Mouse (Mus musculus) layer of hippocampus, postnatal 25 days (tissue): ENCODE data around the gene Smyd3. TPM values are rescaled to one million over a fixed set of nuclear protein-coding genes. Genes with fewer than 3 reads are reported as not detected.

Experiments used
- DNase-seq, 2 experiments: peaks; one replicate each; pipeline ENCODE4 v3.0.0; 2022; ENCODE audit warnings: mixed read lengths in 2 of 2, low spot score in 1 of 2; ENCODE audit errors: extremely low spot score in 1 of 2
- total RNA-seq, 2 experiments: library from RNA; stranded (reverse); gene quantifications; 2 replicates each; pipeline ENCODE4 v1.2.3; 2021

Smyd3 gene
- total RNA-seq, 2 experiments from 2014 or later, result 19.7 to 20.4 TPM

GRCm38 (mm10) chr1:179243554-179243953 is 274.3 kb downstream of the Smyd3 start:
- no peak for DNase-seq

DNA sequence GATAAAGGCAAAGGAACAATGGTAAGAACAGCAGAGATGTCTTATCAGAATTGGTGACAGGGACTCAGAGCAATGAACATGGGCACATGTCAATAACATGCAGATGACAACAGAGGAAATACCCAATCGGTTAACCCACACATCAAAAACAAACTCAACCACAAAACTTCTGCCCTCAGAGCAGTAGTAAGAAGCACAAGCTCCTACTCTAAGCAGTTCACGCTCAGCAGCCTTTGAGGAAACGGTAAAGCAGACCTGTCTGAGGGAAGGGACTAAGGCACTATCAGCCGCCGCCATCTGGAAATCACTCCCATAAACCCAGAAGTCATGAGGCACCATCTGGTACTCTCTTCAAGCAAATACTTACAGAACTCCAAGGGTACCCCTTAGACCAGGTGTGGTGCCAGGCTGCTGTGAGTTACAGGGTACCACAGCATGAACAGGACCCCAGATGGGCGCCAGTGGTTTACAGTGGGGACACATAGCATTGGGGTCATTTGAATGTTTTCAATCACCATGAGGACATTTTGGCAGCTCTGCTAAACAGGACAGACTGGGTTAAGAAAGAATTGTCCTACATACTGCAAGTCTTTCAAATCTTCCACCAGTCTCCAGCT is 277.1 kb downstream of the Smyd3 start:
- DNase-seq, result no peak

GRCm38 (mm10) chr1:179238639-179239038 is 279.2 kb downstream of the Smyd3 start:
- DNase-seq, result no peak

GRCm38 (mm10) chr1:179237989-179238388 is 279.9 kb downstream of the Smyd3 start:
- DNase-seq, result peak in 1 of 2 experiments; percentile 25

DNA sequence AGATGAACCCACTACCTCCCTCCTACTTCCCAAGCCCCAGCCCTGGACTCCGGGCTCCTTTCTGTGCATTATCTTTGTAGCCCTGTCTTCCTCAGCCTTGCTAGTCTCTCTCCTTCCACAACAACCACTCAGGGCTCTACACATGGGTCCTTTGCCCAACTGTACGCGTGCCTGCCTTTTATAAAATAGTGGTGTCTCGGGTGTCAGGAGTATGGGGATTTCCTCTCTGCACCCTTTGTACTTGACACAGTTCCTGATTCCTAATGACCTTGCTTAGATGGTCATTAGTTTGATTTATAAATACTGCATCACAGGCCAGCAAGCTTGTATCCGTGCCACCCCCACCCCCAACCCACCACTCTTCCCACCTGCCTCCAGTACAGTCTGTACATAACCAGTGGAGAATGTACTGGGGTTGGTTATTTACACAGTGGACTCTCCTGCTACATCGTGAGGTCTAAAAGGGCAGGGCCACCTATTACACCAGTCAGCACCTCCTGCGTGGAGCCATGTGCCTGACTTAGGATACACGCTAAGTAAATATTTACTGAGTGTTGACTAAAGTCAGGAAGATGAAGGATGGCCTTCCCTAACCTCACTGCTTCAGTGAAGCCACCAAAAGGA is 281.5 kb downstream of the Smyd3 start:
- DNase-seq, result no peak

DNA sequence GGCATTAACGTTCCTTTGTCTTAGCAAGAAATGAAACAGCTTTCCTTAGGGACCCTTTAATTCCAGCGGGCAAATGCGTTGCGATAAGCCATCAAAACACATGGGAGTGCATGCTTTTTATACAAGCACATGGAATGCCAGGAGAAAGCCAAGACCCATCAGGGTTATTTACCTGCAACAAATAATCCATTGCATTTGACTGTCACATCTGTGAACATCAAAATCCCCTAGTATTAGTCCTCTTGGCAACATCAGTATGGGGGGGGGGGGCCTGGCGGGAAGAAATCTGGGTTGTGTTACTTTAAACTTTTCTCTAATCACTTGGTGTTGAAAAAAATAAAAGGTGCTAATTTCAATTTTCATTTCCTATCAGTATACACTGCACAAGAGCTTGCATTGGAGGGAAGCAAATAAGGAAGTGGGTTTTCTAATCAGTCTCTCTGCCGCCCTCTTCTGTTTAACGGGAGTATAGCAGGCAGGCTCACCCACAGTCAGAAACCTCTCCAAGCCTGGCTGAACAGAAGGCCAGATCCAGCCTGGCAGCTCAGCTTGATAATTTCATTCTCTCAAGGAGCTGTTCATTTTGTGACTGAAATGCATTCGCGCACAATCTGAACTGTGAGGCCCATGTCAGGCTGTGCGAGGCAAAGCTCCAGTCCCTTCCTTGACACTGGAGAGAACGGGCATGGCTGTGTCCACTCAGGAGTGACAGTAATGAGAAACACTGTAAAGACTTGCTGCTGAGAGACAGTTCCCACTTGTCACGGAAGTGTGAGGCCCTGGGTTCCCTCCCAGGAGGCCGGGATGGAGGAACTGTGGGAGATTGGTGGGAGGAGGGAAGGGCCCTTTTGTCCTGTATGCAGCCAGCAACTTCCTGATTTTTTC is 285.8 kb downstream of the Smyd3 start:
- peak; percentile 65 to 80 for DNase-seq

GRCm38 (mm10) chr1:179229515-179229914 is 288.3 kb downstream of the Smyd3 start:
- no peak for DNase-seq

GRCm38 (mm10) chr1:179220290-179220689 is 297.6 kb downstream of the Smyd3 start:
- no peak for DNase-seq

- DNase-seq, result no peak
These were observed 299.8 kb downstream of the Smyd3 start for GRCm38 (mm10) chr1:179218061-179218460.

DNA sequence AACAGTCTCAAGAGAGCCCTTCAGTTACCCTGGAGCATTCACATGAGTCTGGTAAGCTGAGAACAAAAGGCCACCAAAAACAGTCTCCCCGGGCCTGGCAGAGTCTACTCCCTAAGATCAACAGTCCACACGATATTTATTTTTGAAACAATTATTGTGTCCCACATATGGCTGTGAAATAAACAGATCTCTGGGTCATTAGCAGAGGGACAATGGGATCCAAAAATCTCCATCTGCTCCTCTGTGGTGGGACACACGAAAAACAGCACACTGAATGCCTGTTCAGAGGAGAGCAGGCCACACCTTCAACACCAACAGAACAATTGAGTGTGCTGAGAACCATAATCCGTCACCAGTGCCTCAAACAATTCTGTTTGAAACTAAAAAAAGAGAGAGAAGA is 300.8 kb downstream of the Smyd3 start:
- no peak for DNase-seq

DNA sequence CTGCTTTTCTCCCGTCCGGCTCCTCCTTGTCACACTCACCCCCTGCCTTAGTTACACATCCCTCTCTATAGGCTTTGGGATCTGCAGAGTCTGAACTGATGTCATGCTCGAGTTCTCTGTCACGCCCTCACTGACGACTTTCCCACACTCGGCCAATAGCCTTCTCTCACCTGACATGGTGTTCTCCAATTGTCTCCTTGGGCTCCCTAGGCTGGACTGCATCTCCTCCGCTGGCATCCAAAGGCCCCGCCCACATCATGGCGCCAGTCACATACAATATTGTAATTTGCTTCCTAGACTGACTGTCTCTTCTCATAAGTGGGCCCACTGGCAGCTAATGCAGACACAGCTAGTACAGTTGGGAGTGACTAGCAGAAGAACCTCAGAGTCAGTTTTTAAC is 304.5 kb downstream of the Smyd3 start:
- no peak for DNase-seq

DNA sequence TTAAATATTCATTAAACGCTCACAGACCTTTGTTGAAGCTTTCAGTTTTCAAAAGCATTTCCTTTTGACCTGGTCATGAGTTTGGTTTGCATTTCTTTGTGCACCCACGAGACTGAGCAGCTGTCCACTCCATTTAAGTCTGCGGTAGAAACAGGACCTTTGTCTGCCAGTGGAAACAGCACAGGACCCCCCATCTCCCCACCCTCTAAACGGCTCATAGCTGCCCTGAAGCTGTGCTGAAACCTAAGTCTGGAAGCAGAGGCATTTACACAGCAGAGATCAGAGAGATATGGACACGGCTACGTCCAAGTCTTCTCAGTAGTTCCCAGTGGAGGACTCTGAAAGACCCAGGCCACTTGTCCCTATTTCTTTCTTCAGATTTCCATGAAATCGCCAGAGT is 305.5 kb downstream of the Smyd3 start:
- no peak for DNase-seq

GRCm38 (mm10) chr1:179211313-179211712 is 306.5 kb downstream of the Smyd3 start:
- DNase-seq, result no peak

DNA sequence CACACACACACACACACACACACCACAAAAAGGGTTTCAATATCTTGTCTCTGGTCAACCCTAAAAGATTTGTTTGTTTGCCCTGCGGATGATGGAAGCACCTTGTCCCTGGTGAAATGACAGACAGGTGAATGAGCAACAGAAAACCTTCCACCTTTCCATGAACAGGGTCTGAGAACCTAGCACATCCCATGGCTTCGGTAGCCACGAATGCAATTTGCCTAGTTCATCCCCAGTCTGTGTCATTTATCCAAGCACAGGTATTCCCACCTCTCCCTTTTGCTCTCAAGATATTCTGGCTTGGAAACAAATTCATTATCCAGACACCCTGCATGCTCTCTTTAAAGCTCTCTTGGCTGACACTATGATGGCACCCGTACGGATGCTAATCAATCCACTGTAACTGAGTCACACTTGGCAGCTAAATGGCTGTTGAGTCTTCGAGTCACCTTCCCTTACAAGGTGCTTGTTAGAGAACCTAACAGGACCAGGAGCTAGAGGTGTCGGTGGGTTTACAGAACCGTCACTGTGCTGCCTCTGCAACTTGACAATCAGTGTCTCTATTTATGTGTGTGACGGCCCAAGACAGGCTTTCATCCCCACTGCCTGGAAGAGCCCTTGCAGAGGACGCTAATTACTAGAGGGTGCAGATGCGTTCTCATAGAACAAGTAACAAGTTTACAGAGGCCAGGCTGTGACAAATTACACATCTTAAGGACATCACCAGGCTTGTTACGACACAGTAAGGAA is 309.8 kb downstream of the Smyd3 start:
- no peak for DNase-seq

DNA sequence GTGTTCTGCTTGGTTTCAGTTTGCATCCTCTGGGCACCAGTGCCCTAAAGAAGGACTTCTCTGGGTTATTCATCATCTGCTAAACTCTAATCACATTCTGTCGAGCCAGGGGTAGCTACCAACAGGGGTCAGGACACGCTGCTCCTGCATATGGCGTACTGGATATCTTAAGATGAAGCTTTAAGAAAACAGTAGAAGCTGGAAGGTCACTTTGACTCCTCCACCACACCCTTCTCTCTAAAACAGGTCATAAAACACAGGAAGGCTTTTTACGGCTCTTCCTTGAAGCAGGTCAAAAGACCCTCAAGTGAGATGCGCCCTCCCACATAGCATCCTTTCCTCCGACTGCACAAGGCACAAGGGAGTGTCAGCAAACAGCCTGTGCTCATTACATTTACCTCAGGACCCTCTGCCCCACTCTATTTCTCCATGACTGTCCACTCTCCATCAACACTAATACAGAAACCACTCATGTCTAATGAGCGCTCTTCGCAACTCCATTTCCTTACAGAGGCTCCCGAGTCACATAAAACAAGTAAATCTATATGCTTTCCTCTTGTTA is 310.6 kb downstream of the Smyd3 start:
- DNase-seq, result no peak

DNA sequence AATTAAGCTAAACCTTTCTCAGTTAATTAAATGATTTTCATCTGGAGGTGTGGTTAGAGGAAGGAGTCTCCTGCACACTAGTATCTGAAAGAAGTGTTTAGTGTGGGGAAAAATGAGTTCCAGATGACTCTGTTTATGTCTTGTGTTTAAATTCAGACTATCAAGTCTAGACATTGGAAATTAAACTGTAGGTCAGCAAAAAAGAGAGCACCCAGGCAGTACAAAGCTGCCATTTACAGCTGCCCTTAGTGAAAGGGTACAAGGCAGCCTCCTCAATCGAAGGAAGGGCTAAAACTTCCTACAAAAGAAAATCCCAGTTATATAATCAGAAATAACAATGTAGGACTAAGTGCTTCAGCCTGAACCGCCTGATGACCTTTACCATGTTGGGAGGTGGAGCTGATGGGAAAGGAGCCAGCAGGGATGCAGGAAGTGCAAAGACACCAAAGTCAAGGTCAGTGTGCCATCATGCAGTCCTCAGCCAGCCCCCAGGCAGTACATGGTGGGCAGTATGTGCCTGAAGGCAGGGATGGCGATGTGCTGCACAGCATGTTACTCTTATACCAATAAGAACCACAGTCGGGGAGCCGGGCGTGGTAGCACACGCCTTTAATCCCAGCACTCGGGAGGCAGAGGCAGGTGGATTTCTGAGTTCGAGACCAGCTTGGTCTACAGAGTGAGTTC is 319.2 kb downstream of the Smyd3 start:
- no peak for DNase-seq

DNA sequence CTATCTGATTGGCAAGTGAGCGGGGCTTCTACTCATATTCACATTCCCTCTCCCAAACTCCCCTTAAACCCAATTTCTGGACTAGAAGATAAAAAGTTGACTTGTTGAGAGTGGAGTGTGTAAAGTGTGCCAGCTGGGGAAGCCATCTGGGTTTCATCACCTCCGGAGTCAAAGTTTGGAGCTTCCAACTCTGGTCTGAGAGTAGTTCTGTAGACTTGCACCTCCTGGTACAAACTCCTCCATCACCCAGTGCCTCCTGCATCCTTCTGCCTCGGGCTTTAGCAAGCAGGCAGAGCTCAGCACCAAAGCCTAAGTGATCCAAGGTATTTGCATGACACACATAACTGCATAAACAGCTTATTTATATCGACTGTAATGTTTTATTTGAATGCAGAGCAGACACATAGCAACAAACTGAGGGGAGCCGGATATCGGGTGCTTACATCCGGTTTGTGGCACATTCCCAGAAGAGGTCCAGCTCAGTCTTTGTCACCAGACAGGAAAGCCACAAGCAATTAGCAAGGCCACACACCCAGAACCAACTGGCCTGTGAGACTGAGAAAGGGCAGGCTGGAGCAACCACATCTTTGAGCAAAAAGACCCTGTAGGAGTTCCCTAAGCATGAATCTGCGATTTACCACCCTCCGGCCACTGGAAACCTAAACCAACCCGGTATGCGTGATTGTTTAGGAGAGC is 319.9 kb downstream of the Smyd3 start:
- no peak for DNase-seq

GRCm38 (mm10) chr1:179197156-179197555 is 320.7 kb downstream of the Smyd3 start:
- no peak for DNase-seq

DNA sequence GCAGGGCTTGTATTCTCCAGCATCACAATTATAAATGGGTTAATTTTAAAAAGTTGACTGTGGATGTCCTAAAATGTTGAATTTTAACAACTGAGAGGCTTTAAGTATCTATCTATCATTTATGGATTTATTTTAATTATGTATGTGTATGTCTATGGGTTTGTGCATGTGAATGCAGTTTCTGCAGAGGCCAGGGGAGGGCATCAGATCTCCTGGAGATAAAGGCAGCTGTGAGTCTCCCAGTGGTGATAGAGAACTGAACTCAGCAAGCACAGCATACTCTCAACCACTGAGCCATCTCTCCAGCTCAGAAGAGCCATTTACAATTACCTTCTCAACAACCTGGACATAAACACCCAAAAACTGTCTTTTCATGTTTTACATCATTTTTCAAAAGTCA is 321.4 kb downstream of the Smyd3 start:
- no peak for DNase-seq
